9 mouse cellular contexts compared by ENCODE assay signal in the genomic region with DNA sequence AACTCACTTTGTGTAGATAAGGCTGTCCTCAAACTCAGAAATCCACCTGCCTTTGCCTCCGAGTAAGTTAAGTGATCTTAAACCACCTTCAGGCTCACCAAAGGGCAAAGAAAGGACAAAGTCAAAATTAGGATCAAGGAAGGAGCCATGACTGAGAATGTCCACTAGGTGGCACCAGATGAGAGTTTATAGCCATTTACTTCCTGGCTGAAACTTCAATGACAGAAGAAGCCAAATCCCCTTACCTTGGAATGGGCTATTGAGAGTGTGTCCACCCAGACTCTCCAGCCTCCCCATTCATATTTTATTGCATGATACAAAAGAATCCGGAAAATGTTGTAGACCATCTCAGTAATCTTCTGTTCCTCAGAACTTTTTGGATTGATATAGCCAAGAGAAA.
DNase-seq lines count a peak whose midpoint lies in the region; ATAC-seq lines count a peak whose summit lies in the region.
"Had no signal": no experiment of that assay in that cellular context is flagged by ENCODE, and none has a peak within 500 bp of the region (broad histone marks: within the 10 kb centered on the region; RNA-seq: fewer than 3 reads in every experiment).

No protein-coding gene starts in this region.

- H3K4me3 ChIP-seq in forebrain, embryonic 16.5 days (replicated peaks; ENCODE audit: low read length) = no peak overlapping the region
- H3K4me3 ChIP-seq: myocyte had no signal

- intact Hi-C loops in left cerebral cortex, postnatal 36 days (cut with DNase I) = loop anchor here (2.0 kb wide), 1 partner anchor 1197 kb away; no protein-coding TSS in a partner anchor
- intact Hi-C loops in left cerebral cortex, postnatal 14 days (cut with DNase I) = loop anchor here (2.0 to 10.0 kb wide), 3 partner anchors 174 to 1437 kb away; a partner anchor contains a TSS

- no peaks in the 10 kb centered on the region for H3K4me1 ChIP-seq in forebrain, embryonic 16.5 days (replicated peaks; ENCODE audit: control insufficient read depth, insufficient read depth, low read length)

- 25% methylated on average over 2 of the region's 2 CpGs for WGBS in forebrain, embryonic 16.5 days

- no peak overlapping the region for H3K9ac ChIP-seq in forebrain, embryonic 16.5 days (replicated peaks; ENCODE audit: low read depth, low read length)

- peak; percentile 30 to 34 for DNase-seq in left cerebral cortex, adult 18-20 months (ENCODE audit: low spot score in 2 of 2)
- no peak for DNase-seq in left cerebral cortex, postnatal 36 days (ENCODE audit: low spot score in 2 of 2)
- peak; percentile 67 for DNase-seq in MN1 (ENCODE audit: low spot score)
- DNase-seq in c-Kit-positive CD71-positive TER-119-positive erythroid progenitor cells, embryonic 14.5 days (ENCODE audit: low spot score) = peak; percentile 48
- DNase-seq in left cerebral cortex, postnatal 14 days (ENCODE audit: low spot score in 2 of 2) = peak; percentile 62
- DNase-seq in naive thymus-derived CD4-positive, alpha-beta T cell, adult 2 months (ENCODE audit: low read depth) = peak; percentile 16
- DNase-seq in spleen, postnatal 14 days (ENCODE audit: low spot score in 2 of 2) = no peak

- H3K27me3 ChIP-seq in forebrain, embryonic 16.5 days (replicated peaks; ENCODE audit: control insufficient read depth, insufficient read depth, low read length) = no peaks in the 10 kb centered on the region

- H3K27ac ChIP-seq in forebrain, embryonic 16.5 days (ENCODE audit: low read length) = no peak overlapping the region

- H3K36me3 ChIP-seq in forebrain, embryonic 16.5 days (ENCODE audit: control insufficient read depth, insufficient read depth) = peaks cover 11% of the 10 kb centered on the region; the same call in 1 of the 2 replicates

- no peaks in the 10 kb centered on the region for H3K9me3 ChIP-seq in forebrain, embryonic 16.5 days (ENCODE audit: control insufficient read depth, low read length)

- H3K4me2 ChIP-seq in forebrain, embryonic 16.5 days (ENCODE audit: low read length) = no peak overlapping the region

- ATAC-seq in forebrain, embryonic 16.5 days = peak; percentile 64; the same call in 1 of the 2 replicates

Comparison
In these comparisons a context has a peak if more than half of its experiments do, and no peak if none do; other contexts are left out.
1. DNase-seq: peak in left cerebral cortex, adult 18-20 months (2 of 2), MN1 (single experiment), c-Kit-positive CD71-positive TER-119-positive erythroid progenitor cells, embryonic 14.5 days (single experiment), left cerebral cortex, postnatal 14 days (2 of 2) and naive thymus-derived CD4-positive, alpha-beta T cell, adult 2 months (single experiment); none in left cerebral cortex, postnatal 36 days (0 of 2) and spleen, postnatal 14 days (0 of 2).